Mouse (Mus musculus): ENCODE measurements around the gene Cacna1h. TPM values are rescaled to one million over a fixed set of nuclear protein-coding genes. Genes with fewer than 3 reads are reported as not detected.

Cacna1h gene
- polyA plus RNA-seq, 1 experiment from 2014 or later: 12.0 TPM

- no peak for ATAC-seq (ENCODE audit: low read depth)
These were observed 32.7 kb upstream of the Cacna1h start for GRCm38 (mm10) chr17:25466257-25466656.

DNA sequence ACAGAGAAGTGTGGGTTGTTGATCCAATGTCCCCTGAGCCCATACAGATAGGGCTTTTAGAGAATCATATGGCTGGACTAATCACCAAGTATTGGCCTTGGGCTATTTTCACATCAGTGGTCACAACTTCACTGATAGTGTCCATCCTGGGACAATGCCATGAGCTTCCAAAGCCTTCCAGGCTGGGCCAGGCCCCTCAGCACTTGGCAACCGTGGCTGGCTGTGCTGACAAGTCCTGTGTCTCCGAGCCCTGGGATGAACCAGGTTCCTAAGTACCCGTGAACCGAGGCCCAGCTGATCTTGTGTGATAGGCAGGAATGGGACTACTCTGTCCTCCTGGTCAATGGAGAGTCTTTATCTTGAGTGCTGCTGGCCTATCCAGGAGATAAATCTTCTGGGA lies 30.5 kb upstream of the Cacna1h start:
- 76% methylated on average over 4 of the region's 4 CpGs for WGBS
- no peak overlapping the region for H3K9ac ChIP-seq
- no peaks in the 10 kb centered on the region for H3K36me3 ChIP-seq
- no peak overlapping the region for H3K4me2 ChIP-seq
- H3K27ac ChIP-seq (replicated peaks): 0 out of 2 replicates have a peak overlapping the region, but pooled peaks have one; percentile 11
- H3K4me3 ChIP-seq: no peak overlapping the region
- H3K9me3 ChIP-seq: no peaks in the 10 kb centered on the region
- ATAC-seq (ENCODE audit: low read depth): no peak
- peaks cover 15% of the 10 kb centered on the region for H3K4me1 ChIP-seq (replicated peaks)
- peaks cover 3% of the 10 kb centered on the region for H3K27me3 ChIP-seq

More at GRCm38 (mm10) chr17:25466257-25466656, 32.7 kb upstream of the Cacna1h start:
- H3K27me3 ChIP-seq: peaks cover 16% of the 10 kb centered on the region
- no peak overlapping the region for H3K27ac ChIP-seq (replicated peaks)
- H3K4me2 ChIP-seq: no peak overlapping the region
- H3K36me3 ChIP-seq: no peaks in the 10 kb centered on the region
- 82% methylated on average over 2 of the region's 2 CpGs for WGBS
- peaks cover 15% of the 10 kb centered on the region for H3K4me1 ChIP-seq (replicated peaks)
- H3K9ac ChIP-seq: no peak overlapping the region
- no peaks in the 10 kb centered on the region for H3K9me3 ChIP-seq
- H3K4me3 ChIP-seq: no peak overlapping the region

GRCm38 (mm10) chr17:25463326-25463945 lies 29.9 kb upstream of the Cacna1h start:
- H3K27me3 ChIP-seq: no peaks in the 10 kb centered on the region; the same call in 1 of the 2 replicates
- H3K4me2 ChIP-seq: no peak overlapping the region
- H3K4me3 ChIP-seq: no peak overlapping the region
- H3K36me3 ChIP-seq: no peaks in the 10 kb centered on the region
- 51% methylated on average over 4 of the region's 4 CpGs for WGBS
- ATAC-seq (ENCODE audit: low read depth): no peak
- H3K27ac ChIP-seq (replicated peaks): 0 out of 2 replicates have a peak overlapping the region, but pooled peaks have one; percentile 11
- no peak overlapping the region for H3K9ac ChIP-seq
- peaks cover 15% of the 10 kb centered on the region for H3K4me1 ChIP-seq (replicated peaks)
- no peaks in the 10 kb centered on the region for H3K9me3 ChIP-seq

GRCm38 (mm10) chr17:25462236-25462875 lies 28.8 kb upstream of the Cacna1h start:
- peak overlapping the region; percentile 17; the same call in 1 of the 2 replicates for H3K9ac ChIP-seq
- no peak overlapping the region for H3K4me3 ChIP-seq
- H3K27me3 ChIP-seq: no peaks in the 10 kb centered on the region
- H3K9me3 ChIP-seq: no peaks in the 10 kb centered on the region
- H3K36me3 ChIP-seq: no peaks in the 10 kb centered on the region
- peaks cover 15% of the 10 kb centered on the region for H3K4me1 ChIP-seq (replicated peaks)
- peak overlapping the region; percentile 74 for H3K27ac ChIP-seq (replicated peaks)
- ATAC-seq (ENCODE audit: low read depth): peak; percentile 56
- WGBS: 7% methylated on average over 9 of the region's 9 CpGs
- H3K4me2 ChIP-seq: no peak overlapping the region

GRCm38 (mm10) chr17:25456540-25456939 lies 23.0 kb upstream of the Cacna1h start:
- H3K4me1 ChIP-seq (replicated peaks): peaks cover 8% of the 10 kb centered on the region

DNA sequence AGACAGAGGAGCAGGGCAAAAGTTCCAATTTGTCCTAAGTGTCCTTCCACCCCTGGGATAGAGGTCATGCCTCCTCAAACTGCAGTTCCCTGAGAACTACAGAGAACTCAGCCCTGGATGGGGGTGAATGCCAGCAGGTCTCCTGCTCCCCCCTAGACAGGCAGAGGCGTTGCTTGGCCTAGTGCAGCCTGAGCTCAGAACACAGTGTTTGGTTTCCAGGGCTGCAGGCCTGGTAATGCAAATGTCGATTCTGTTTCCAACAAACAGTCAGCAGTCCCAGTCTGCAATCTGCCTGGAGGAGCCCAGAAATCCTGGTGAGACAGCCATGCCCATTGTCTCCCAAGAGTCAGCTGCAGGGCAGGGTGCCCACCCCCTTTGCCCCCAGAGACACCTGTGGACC lies 20.7 kb upstream of the Cacna1h start, which contains the start of gene Tekt4:
Tekt4 (plus strand) TSS at position 344 of the 400 bp plus-strand sequence.
- Histone ChIP-seq H3K4me1 (replicated peaks) (peaks cover 8% of the 10 kb centered on the region), H3K9me3 (no peaks in the 10 kb centered on the region), H3K4me2 (no peak within 1 kb of the TSS), H3K27ac (replicated peaks) (no peak within 1 kb of the TSS), H3K9ac (no peak within 1 kb of the TSS), H3K27me3 (no peaks in the 10 kb centered on the region), H3K36me3 (no peaks in the 10 kb centered on the region), H3K4me3 (no peak within 1 kb of the TSS)
- WGBS: 42% methylated on average over 2 of the region's 2 CpGs
- no peak for ATAC-seq (ENCODE audit: low read depth)

More at GRCm38 (mm10) chr17:25456540-25456939, 23.0 kb upstream of the Cacna1h start:
- Histone ChIP-seq H3K27ac (replicated peaks) (no peak overlapping the region), H3K4me3 (no peak overlapping the region), H3K36me3 (no peaks in the 10 kb centered on the region), H3K9ac (peak overlapping the region; percentile 41; the same call in 1 of the 2 replicates), H3K9me3 (no peaks in the 10 kb centered on the region), H3K27me3 (no peaks in the 10 kb centered on the region), H3K4me2 (no peak overlapping the region)
- 41% methylated on average over 8 of the region's 8 CpGs for WGBS
- ATAC-seq (ENCODE audit: low read depth): no peak; the same call in 1 of the 2 replicates

- ATAC-seq (ENCODE audit: low read depth): no peak
- Histone ChIP-seq H3K27ac (replicated peaks) (no peak overlapping the region), H3K9ac (no peak overlapping the region), H3K27me3 (no peaks in the 10 kb centered on the region), H3K4me2 (no peak overlapping the region), H3K9me3 (no peaks in the 10 kb centered on the region), H3K36me3 (no peaks in the 10 kb centered on the region), H3K4me1 (replicated peaks) (peaks cover 8% of the 10 kb centered on the region), H3K4me3 (no peak overlapping the region)
- WGBS: 80% methylated on average over 5 of the region's 5 CpGs
These were observed 18.8 kb upstream of the Cacna1h start for GRCm38 (mm10) chr17:25452246-25452965.

- H3K36me3 ChIP-seq: no peaks in the 10 kb centered on the region
- H3K4me3 ChIP-seq: no peak overlapping the region
- 74% methylated on average over 4 of the region's 4 CpGs for WGBS
- H3K27ac ChIP-seq (replicated peaks): no peak overlapping the region
- H3K27me3 ChIP-seq: no peaks in the 10 kb centered on the region
- peak overlapping the region; percentile 5; the same call in 1 of the 2 replicates for H3K9ac ChIP-seq
- no peak for ATAC-seq (ENCODE audit: low read depth)
- 0 out of 2 replicates have a peak, but pooled peaks cover 4% of the 10 kb centered on the region for H3K9me3 ChIP-seq
- H3K4me1 ChIP-seq (replicated peaks): peaks cover 1% of the 10 kb centered on the region; the same call in 1 of the 2 replicates
- no peak overlapping the region for H3K4me2 ChIP-seq
These were observed 16.7 kb upstream of the Cacna1h start for GRCm38 (mm10) chr17:25450329-25450728.

DNA sequence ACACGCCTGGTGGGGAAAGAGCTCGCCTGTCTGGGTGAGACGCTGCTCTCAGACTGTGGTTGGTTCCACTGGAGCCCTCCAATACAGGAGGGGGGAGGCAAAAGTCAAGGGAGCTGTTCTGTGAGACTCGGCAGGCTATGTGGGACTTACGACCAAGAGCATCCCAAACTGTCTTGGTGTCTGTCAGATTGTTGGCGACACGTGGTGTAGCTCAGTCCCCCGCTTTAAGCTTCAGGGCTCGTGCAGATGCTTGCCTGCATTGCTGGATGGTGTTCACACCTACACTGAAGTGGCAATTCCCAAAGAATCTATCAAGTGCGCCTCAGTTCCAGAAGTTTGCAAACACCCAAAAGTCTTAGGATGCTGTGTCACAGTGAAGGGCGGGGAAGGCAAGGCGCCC lies 14.3 kb upstream of the Cacna1h start:
- H3K4me3 ChIP-seq: no peak overlapping the region
- no peaks in the 10 kb centered on the region for H3K36me3 ChIP-seq
- no peak for ATAC-seq (ENCODE audit: low read depth)
- 0 out of 2 replicates have a peak, but pooled peaks cover 4% of the 10 kb centered on the region for H3K9me3 ChIP-seq
- no peak overlapping the region for H3K4me2 ChIP-seq
- peaks cover 9% of the 10 kb centered on the region; the same call in 1 of the 2 replicates for H3K4me1 ChIP-seq (replicated peaks)
- H3K9ac ChIP-seq: no peak overlapping the region
- no peak overlapping the region for H3K27ac ChIP-seq (replicated peaks)
- 86% methylated on average over 12 of the region's 12 CpGs for WGBS
- no peaks in the 10 kb centered on the region for H3K27me3 ChIP-seq

GRCm38 (mm10) chr17:25445841-25446240 lies 12.3 kb upstream of the Cacna1h start:
- Histone ChIP-seq H3K9ac (no peak overlapping the region), H3K4me3 (no peak overlapping the region), H3K4me1 (replicated peaks) (peaks cover 9% of the 10 kb centered on the region; the same call in 1 of the 2 replicates), H3K4me2 (no peak overlapping the region), H3K9me3 (0 out of 2 replicates have a peak, but pooled peaks cover 4% of the 10 kb centered on the region), H3K27me3 (no peaks in the 10 kb centered on the region), H3K36me3 (no peaks in the 10 kb centered on the region), H3K27ac (replicated peaks) (no peak overlapping the region)
- 85% methylated on average over 3 of the region's 3 CpGs for WGBS
- no peak for ATAC-seq (ENCODE audit: low read depth)

- 42% methylated on average over 4 of the region's 4 CpGs for WGBS
- Histone ChIP-seq H3K9me3 (0 out of 2 replicates have a peak, but pooled peaks cover 4% of the 10 kb centered on the region), H3K4me2 (no peak overlapping the region), H3K27ac (replicated peaks) (no peak overlapping the region), H3K27me3 (no peaks in the 10 kb centered on the region), H3K9ac (0 out of 2 replicates have a peak overlapping the region, but pooled peaks have one; percentile 2), H3K36me3 (no peaks in the 10 kb centered on the region), H3K4me1 (replicated peaks) (peaks cover 9% of the 10 kb centered on the region; the same call in 1 of the 2 replicates), H3K4me3 (no peak overlapping the region)
- ATAC-seq (ENCODE audit: low read depth): no peak
These were observed 11.5 kb upstream of the Cacna1h start for GRCm38 (mm10) chr17:25445074-25445473.

GRCm38 (mm10) chr17:25442889-25443288 lies 9.3 kb upstream of the Cacna1h start:
- H3K4me1 ChIP-seq (replicated peaks): peaks cover 9% of the 10 kb centered on the region; the same call in 1 of the 2 replicates
- H3K4me2 ChIP-seq: no peak overlapping the region
- no peak overlapping the region for H3K4me3 ChIP-seq
- H3K9me3 ChIP-seq: 0 out of 2 replicates have a peak, but pooled peaks cover 4% of the 10 kb centered on the region
- no peak overlapping the region for H3K9ac ChIP-seq
- H3K27ac ChIP-seq (replicated peaks): no peak overlapping the region
- H3K36me3 ChIP-seq: no peaks in the 10 kb centered on the region
- 71% methylated on average over 3 of the region's 3 CpGs for WGBS
- no peaks in the 10 kb centered on the region for H3K27me3 ChIP-seq
- ATAC-seq (ENCODE audit: low read depth): no peak

All from neural tube, embryonic 13.5 days (tissue).